ENCODE assay signal across 9 mouse cellular contexts in genomic region chr13:46534171-46534968, GRCm38 (mm10). TPM values are rescaled to one million over a fixed set of nuclear protein-coding genes. Genes with fewer than 3 reads are reported as not detected.
A peak's percentile ranks its signal among the peaks of the same experiment; 100 is the strongest.
DNase-seq lines count a peak whose midpoint lies in the region; ATAC-seq and TF ChIP-seq lines count a peak whose summit lies in the region.
"Had no signal": no experiment of that assay in that cellular context is flagged by ENCODE, and none has a peak within 500 bp of the region (broad histone marks: within the 10 kb centered on the region; RNA-seq: fewer than 3 reads in every experiment).

No protein-coding gene starts in this region.

- peak; percentile 52 for DNase-seq in kidney, postnatal 0 days (ENCODE audit: low spot score)
- no peak for DNase-seq in kidney, adult 9 months
- peak; percentile 92 for DNase-seq in skeletal muscle tissue, adult 2 months (ENCODE audit: low read depth, low spot score)
- no peak for DNase-seq in cerebellum, postnatal 36 days
- no peak for DNase-seq in left cerebral cortex, adult 11 months (ENCODE audit: low spot score)
- no peak for DNase-seq in left cerebral cortex, postnatal 25 days (ENCODE audit: low spot score in 2 of 2)

- intact Hi-C loops in left cerebral cortex, postnatal 25 days (cut with DNase I): no loop called here

- 18% methylated on average over 11 of the region's 11 CpGs for WGBS in kidney, postnatal 0 days
- WGBS in forebrain, embryonic 16.5 days: 3% methylated on average over 11 of the region's 11 CpGs
- 29% methylated on average over 11 of the region's 11 CpGs for WGBS in limb, embryonic 15.5 days

- H3K4me1 ChIP-seq in kidney, postnatal 0 days (replicated peaks; ENCODE audit: insufficient read depth, low read length): peaks cover 12% of the 10 kb centered on the region; the same call in 1 of the 2 replicates
- peaks cover 14% of the 10 kb centered on the region for H3K4me1 ChIP-seq in forebrain, embryonic 16.5 days (replicated peaks; ENCODE audit: control insufficient read depth, insufficient read depth, low read length)
- H3K4me1 ChIP-seq in limb, embryonic 15.5 days: no peaks in the 10 kb centered on the region; the same call in 1 of the 2 replicates

- H3K36me3 ChIP-seq in kidney, postnatal 0 days (ENCODE audit: insufficient read depth, low read length): no peaks in the 10 kb centered on the region
- H3K36me3 ChIP-seq in forebrain, embryonic 16.5 days (ENCODE audit: control insufficient read depth, insufficient read depth): no peaks in the 10 kb centered on the region
- H3K36me3 ChIP-seq in limb, embryonic 15.5 days: no peaks in the 10 kb centered on the region

- H3K9me3 ChIP-seq in kidney, postnatal 0 days (replicated peaks; ENCODE audit: low read length): no peaks in the 10 kb centered on the region
- H3K9me3 ChIP-seq in forebrain, embryonic 16.5 days (ENCODE audit: control insufficient read depth, low read length): no peaks in the 10 kb centered on the region
- H3K9me3 ChIP-seq in limb, embryonic 15.5 days: no peaks in the 10 kb centered on the region

- H3K27ac ChIP-seq in kidney, postnatal 0 days: no peak overlapping the region
- H3K27ac ChIP-seq in forebrain, embryonic 16.5 days (ENCODE audit: low read length): peak overlapping the region; percentile 3; the same call in 1 of the 2 replicates
- no peak overlapping the region for H3K27ac ChIP-seq in limb, embryonic 15.5 days

- no peak for TF ChIP-seq CTCF in kidney, postnatal 0 days (IDR thresholded peaks at IDR 0.05; ENCODE audit: low read depth)

- H3K4me3 ChIP-seq in kidney, postnatal 0 days (replicated peaks; ENCODE audit: low read depth, low read length): 0 out of 2 replicates have a peak overlapping the region, but pooled peaks have one; percentile 5
- H3K4me3 ChIP-seq in forebrain, embryonic 16.5 days (replicated peaks; ENCODE audit: low read length): 0 out of 2 replicates have a peak overlapping the region, but pooled peaks have one; percentile 10
- no peak overlapping the region for H3K4me3 ChIP-seq in limb, embryonic 15.5 days
- H3K4me3 ChIP-seq: erythroblast, embryonic 14.5 days had no signal

- H3K9ac ChIP-seq in kidney, postnatal 0 days (ENCODE audit: low read depth, low read length): no peak overlapping the region
- H3K9ac ChIP-seq in forebrain, embryonic 16.5 days (replicated peaks; ENCODE audit: low read depth, low read length): 0 out of 2 replicates have a peak overlapping the region, but pooled peaks have one; percentile 11
- H3K9ac ChIP-seq in limb, embryonic 15.5 days: no peak overlapping the region

- H3K4me2 ChIP-seq in kidney, postnatal 0 days (ENCODE audit: low read length): peak overlapping the region; percentile 34
- H3K4me2 ChIP-seq in forebrain, embryonic 16.5 days (ENCODE audit: low read length): peak overlapping the region; percentile 35
- no peak overlapping the region for H3K4me2 ChIP-seq in limb, embryonic 15.5 days

- H3K27me3 ChIP-seq in kidney, postnatal 0 days (ENCODE audit: insufficient read depth, low read length): no peaks in the 10 kb centered on the region
- H3K27me3 ChIP-seq in forebrain, embryonic 16.5 days (replicated peaks; ENCODE audit: control insufficient read depth, insufficient read depth, low read length): no peaks in the 10 kb centered on the region
- H3K27me3 ChIP-seq in limb, embryonic 15.5 days: no peaks in the 10 kb centered on the region

- ATAC-seq in kidney, postnatal 0 days (replicated peaks; ENCODE audit: low FRiP score, low read depth): no peak
- ATAC-seq in forebrain, embryonic 16.5 days: peak; percentile 82
- 0 out of 2 replicates have a peak, but pooled peaks have one; percentile 69 for ATAC-seq in limb, embryonic 15.5 days (ENCODE audit: insufficient number of reproducible peaks, low FRiP score, low TSS enrichment, low read depth)

RNA-seq across cellular contexts. Expression of gene Cap2, which starts 32.7 kb away (rescaled TPM):
- polyA plus RNA-seq in kidney, postnatal 0 days (2015; fragmentation: Nextera tagmentation; extraction: Ambion mirVana): 3.6 and 4.4 TPM in 2 replicates
- 15.6 and 18.0 TPM in 2 replicates for polyA plus RNA-seq in forebrain, embryonic 16.5 days (2015; fragmentation: Nextera tagmentation; extraction: Ambion mirVana)
- 18.2 and 37.5 TPM in 2 replicates for polyA plus RNA-seq in limb, embryonic 15.5 days (2015; fragmentation: Nextera tagmentation; extraction: Ambion mirVana)
- total RNA-seq in left cerebral cortex, postnatal 25 days (2021): 100 to 1,000 TPM; 252 to 280 TPM
- polyA plus RNA-seq: erythroblast, embryonic 14.5 days had no signal

Comparison
In these comparisons a context has a peak if more than half of its experiments do, and no peak if none do; other contexts are left out.
1. DNase-seq: peak in kidney, postnatal 0 days (single experiment) and skeletal muscle tissue, adult 2 months (single experiment); none in kidney, adult 9 months (single experiment), cerebellum, postnatal 36 days (0 of 2), left cerebral cortex, adult 11 months (single experiment) and left cerebral cortex, postnatal 25 days (0 of 2).